ENCODE assay signal across 21 mouse cellular contexts in genomic region chr5:117884991-117885390, GRCm38 (mm10).
DNase-seq lines count a peak whose midpoint lies in the region; TF ChIP-seq lines count a peak whose summit lies in the region.
"Had no signal": no experiment of that assay in that cellular context is flagged by ENCODE, and none has a peak within 500 bp of the region (broad histone marks: within the 10 kb centered on the region; RNA-seq: fewer than 3 reads in every experiment).

No protein-coding gene starts in this region.

- no peak overlapping the region for H3K27ac ChIP-seq in kidney, adult 2 months (ENCODE audit: insufficient read depth, low read depth, low read length)
- H3K27ac ChIP-seq: forebrain, embryonic 10.5 days; forebrain, embryonic 13.5 days; hindbrain, embryonic 10.5 days; hindbrain, embryonic 13.5 days; hindbrain, postnatal 0 days had no signal

- H3K4me1 ChIP-seq in kidney, adult 2 months (ENCODE audit: control insufficient read depth, insufficient read depth, low read length) = no peaks in the 10 kb centered on the region
- H3K4me1 ChIP-seq: hindbrain, embryonic 13.5 days had no signal

- DNase-seq in adrenal gland, adult 2 months = peak; percentile 6
- no peak for DNase-seq in adrenal gland, adult 18-20 months (ENCODE audit: low spot score in 2 of 2)
- DNase-seq in heart, adult 8-10 months (ENCODE audit: low spot score) = peak; percentile 2
- DNase-seq in heart, postnatal 4 days = no peak
- DNase-seq in kidney, adult 2 months = peak; percentile 24
- no peak for DNase-seq in kidney, postnatal 25 days
- DNase-seq in kidney, postnatal 36 days = peak; percentile 11 to 14
- no peak for DNase-seq in kidney, adult 11 months
- DNase-seq: adrenal gland, adult 8-10 months; adrenal gland, postnatal 25 days; cerebellum, adult 11-12 months; cerebellum, adult 8-10 months; cerebellum, postnatal 10 days; cerebellum, postnatal 36 days; gastrocnemius, postnatal 10 days; gastrocnemius, postnatal 36 days had no signal

- H3K4me3 ChIP-seq in kidney, adult 2 months (ENCODE audit: insufficient read depth, low read depth, low read length) = no peak overlapping the region
- H3K4me3 ChIP-seq: forebrain, embryonic 10.5 days; forebrain, embryonic 13.5 days; hindbrain, embryonic 10.5 days; hindbrain, embryonic 13.5 days had no signal

- no peaks in the 10 kb centered on the region for H3K27me3 ChIP-seq in kidney, adult 2 months (replicated peaks; ENCODE audit: control insufficient read depth, insufficient read depth, low read length)
- H3K27me3 ChIP-seq: forebrain, embryonic 13.5 days; hindbrain, embryonic 13.5 days had no signal

- TF ChIP-seq POLR2A in kidney, adult 2 months (IDR thresholded peaks at IDR 0.05; ENCODE audit: low read depth, low read length) = no peak

- WGBS in kidney, adult 2 months = 16% methylated on average over 2 of the region's 2 CpGs

- TF ChIP-seq CTCF in kidney, adult 2 months (conservative IDR thresholded peaks at IDR 0.05; ENCODE audit: insufficient read depth, insufficient read length, low read depth, low read length) = no peak

- H3K36me3 ChIP-seq in kidney, adult 2 months (ENCODE audit: control insufficient read depth, insufficient read depth, low read length) = no peaks in the 10 kb centered on the region
- H3K36me3 ChIP-seq: forebrain, embryonic 10.5 days; hindbrain, embryonic 10.5 days; hindbrain, embryonic 13.5 days had no signal

Comparison
In these comparisons a context has a peak if more than half of its experiments do, and no peak if none do; other contexts are left out.
1. DNase-seq: peak in adrenal gland, adult 2 months (single experiment), heart, adult 8-10 months (single experiment), kidney, adult 2 months (single experiment) and kidney, postnatal 36 days (2 of 2); none in adrenal gland, adult 18-20 months (0 of 2), heart, postnatal 4 days (single experiment), kidney, postnatal 25 days (0 of 2) and kidney, adult 11 months (single experiment).